Mouse (Mus musculus) liver, postnatal 0 days (tissue): ENCODE data around the gene Pmfbp1.

Experiments
- CTCF ChIP-seq: sonication (generic); IDR thresholded peaks from 2 replicates; pipeline ENCODE4 v1.5.1; 2016; ENCODE audit warnings: antibody characterized with exemption, low read depth
- EP300 ChIP-seq: IDR thresholded peaks from 2 replicates; pipeline ENCODE4 v1.6.1; 2016; ENCODE audit warnings: antibody characterized with exemption, low read depth, mild to moderate bottlenecking

- TF ChIP-seq CTCF (no peak), EP300 (no peak)
Observed at GRCm38 (mm10) chr8:109451000-109451399, 42.8 kb upstream of the Pmfbp1 start.
